Mouse (Mus musculus): ENCODE measurements around the gene Slc2a4.

The Slc2a4 gene

DNA sequence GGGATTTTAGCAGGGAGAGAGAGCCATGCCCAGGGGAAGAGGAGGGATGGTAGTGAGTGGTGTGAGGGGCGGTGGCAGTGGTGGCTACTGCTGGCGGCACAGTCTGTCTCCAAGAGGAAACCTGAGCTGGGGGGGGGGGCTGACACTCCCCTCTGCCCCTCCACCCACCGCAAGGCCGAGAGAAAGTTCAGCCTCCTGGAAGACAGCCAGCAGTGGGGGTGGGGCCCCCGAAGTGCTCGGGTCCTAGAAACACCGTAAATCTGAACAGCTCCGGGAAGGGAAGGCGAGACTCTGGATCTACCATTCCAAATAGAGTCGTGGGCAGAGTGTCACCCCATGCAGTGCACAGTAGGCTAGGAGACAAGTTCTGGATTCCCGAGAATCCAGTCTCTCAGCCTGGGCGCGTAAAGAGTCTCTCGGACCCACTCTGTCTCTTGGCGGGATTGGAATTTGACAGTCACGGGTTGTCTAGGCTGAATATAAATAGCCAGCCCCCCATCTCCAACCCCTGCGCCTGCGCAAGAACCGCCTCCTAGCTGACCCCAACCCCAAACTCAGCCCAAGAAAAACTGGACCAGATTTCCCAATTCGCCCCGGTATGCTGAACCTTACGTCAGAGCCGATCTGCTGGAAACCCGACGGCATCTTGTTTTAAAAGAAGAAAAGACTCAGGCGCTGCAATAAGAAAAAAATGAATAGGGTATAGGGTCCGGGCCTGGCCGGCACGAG lies 487 bp downstream of the Slc2a4 start:
- in situ Hi-C loops (cut with MboI; ENCODE audit: low pct_unique_long_range_greater_than_20kb in 1 of 2, low sequenced_read_pairs in 2 of 2, unreplicated experiment in 1 of 2) = no loop called here

DNA sequence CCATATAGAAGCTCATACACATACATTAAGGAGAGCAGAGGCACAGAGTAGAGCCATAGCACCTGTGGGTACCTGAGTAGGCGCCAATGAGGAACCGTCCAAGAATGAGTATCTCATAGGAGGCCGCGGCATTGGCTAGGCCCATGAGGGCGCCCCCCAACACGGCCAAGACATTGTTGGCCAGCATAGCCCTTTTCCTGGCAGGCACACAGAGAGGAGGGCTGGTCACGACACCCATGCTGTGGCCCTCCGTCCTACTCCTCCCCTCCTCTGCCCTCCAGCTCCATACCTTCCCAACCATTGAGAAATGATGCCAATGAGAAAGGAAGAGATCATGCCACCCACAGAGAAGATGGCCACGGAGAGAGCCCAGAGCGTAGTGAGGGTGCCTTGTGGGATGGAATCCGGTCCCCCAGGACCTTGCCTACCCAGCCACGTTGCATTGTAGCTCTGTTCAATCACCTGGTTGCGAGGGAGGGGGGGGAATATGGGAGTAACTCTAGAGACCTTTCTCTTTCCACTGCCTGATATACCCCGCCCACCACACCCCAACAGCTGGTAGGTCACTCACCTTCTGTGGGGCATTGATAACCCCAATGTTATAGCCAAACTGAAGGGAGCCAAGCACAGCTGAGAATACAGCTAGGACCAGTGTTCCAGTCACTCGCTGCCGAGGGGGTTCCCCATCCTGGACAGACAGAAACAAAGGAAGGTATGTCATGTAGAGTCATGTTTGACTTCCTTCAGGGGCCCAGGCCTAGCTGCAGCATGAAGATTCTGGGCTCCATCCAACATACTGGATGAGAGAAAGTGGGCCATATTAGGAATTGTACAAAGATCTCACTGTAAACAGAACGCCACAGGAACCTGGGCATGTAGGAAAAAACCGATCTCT lies 1.7 kb downstream of the Slc2a4 start:
- in situ Hi-C loops (cut with MboI; ENCODE audit: low pct_unique_long_range_greater_than_20kb in 1 of 2, low sequenced_read_pairs in 2 of 2, unreplicated experiment in 1 of 2) = no loop called here

DNA sequence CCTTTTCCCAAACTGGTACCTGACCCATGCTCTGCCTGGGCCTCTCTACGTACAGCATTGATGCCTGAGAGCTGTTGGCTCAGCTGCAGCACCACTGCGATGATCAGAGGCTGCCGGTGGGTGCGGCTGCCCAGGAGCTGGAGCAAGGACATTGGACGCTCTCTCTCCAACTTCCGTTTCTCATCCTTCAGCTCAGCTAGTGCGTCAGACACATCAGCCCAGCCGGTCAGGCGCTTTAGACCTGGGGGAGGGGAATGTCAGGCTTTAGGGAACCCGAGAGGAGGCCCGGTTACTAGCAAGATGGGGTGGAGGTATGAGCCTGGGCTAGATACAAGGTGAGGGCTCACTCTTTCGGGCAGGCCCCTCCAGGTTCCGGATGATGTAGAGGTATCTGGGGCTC lies 2.8 kb downstream of the Slc2a4 start:
- in situ Hi-C loops (cut with MboI; ENCODE audit: low pct_unique_long_range_greater_than_20kb in 1 of 2, low sequenced_read_pairs in 2 of 2, unreplicated experiment in 1 of 2) = no loop called here

DNA sequence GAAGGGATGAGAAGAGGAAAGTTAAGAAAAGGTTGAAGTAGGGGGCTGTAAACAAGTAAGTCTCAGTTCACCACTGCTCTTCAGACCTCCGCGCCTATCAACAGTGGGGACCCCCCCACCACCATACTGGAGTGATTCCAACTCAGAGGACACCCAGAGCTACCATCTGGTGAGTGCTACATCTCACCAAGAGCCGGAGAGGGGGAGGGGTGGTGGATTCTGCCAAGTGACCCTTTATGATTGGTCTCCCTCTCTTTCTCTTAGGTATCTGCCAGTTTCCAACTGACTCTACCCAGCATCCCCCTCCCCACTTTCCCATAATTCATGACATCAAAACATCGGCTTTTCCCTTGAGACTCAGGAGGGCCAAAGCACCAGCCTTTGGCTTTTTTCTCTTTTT lies 7.0 kb downstream of the Slc2a4 start:
- in situ Hi-C loops (cut with MboI; ENCODE audit: low pct_unique_long_range_greater_than_20kb in 1 of 2, low sequenced_read_pairs in 2 of 2, unreplicated experiment in 1 of 2) = no loop called here

DNA sequence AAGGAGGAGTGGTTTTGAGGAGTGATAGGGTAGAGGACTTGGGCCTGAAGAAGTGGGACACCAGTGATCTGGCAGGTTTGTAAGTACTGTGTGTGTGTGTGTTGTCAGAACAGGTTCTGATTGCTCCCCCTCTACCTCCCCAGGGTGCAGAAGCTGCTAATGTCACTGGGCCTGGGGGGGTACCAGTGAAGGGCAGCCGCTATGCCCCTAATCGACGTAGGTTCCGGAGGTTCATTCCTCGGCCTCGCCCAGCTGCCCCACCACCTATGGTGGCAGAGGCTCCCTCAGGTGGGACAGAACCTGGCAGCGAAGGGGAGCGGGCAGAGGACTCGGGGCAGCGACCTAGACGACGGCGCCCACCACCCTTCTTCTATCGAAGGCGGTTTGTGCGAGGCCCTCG lies 8.3 kb downstream of the Slc2a4 start:
- in situ Hi-C loops (cut with MboI; ENCODE audit: low pct_unique_long_range_greater_than_20kb in 1 of 2, low sequenced_read_pairs in 2 of 2, unreplicated experiment in 1 of 2) = no loop called here

DNA sequence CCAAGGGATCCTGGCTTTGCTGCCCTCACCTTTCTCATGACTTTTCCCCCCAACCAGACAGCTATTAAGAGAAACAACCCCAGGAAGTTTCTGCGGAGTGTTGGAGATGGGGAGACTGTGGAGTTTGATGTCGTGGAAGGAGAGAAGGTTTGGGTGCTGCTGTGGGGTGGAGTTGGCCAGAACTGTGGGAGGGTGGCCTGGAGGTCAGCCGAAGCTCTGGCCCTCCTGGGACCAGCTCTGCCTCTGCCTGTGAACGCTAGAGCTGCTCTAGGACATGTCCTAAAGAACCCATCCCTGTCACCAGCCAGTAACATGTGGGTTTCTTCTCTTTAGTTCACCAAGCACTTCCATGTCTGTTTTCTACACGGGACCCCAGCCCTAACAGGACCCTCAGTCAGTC lies 8.8 kb downstream of the Slc2a4 start:
- in situ Hi-C loops (cut with MboI; ENCODE audit: low pct_unique_long_range_greater_than_20kb in 1 of 2, low sequenced_read_pairs in 2 of 2, unreplicated experiment in 1 of 2) = no loop called here

DNA sequence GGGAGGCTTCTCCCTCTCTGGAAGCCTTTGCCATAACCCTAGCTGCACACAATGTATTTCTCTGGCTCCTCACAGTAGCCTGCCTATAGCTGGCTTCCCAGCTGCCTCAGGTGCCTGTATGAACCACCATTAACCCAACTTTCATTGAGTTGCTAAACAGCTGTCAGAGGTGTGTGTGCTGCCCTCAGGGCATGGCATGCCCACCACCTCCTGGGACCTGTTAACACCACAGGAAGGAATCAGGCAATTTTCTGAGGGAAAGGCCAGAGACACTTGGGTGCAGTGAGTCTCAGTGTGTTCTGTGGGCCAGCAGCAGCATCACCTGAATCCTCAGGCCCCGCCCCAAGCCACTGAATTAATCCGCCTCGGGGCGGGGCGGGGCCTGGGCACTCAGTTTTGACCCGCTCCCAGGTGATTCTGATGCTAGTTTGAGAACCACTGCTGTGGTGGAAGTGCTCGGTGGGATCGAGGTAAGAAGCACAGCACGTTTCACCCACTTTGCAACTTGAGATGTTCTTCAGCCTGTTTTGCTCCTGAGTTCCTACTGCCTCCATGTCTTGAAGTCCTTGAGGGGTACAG lies 9.5 kb downstream of the Slc2a4 start:
- in situ Hi-C loops (cut with MboI; ENCODE audit: low pct_unique_long_range_greater_than_20kb in 1 of 2, low sequenced_read_pairs in 2 of 2, unreplicated experiment in 1 of 2) = no loop called here

DNA sequence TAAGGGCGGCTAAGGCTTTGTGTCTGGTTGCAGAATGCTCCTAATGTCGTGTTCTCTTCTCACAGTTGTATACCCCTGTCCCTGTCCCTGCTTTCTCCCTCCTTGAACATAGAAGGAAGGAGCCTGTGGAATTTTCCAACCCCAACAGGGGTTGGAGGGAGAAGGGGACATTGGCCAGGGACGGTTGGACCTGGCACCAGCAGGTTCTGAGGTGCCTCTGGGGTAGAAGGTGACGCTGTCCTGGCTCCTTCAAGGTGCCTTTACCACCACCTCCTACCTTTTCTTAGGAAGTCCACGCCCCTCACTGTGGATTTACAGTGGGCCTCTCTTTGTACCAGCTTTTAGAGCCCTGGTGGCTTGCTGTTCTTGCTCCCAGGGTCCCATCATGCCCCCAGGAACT lies 10.2 kb downstream of the Slc2a4 start:
- in situ Hi-C loops (cut with MboI; ENCODE audit: low pct_unique_long_range_greater_than_20kb in 1 of 2, low sequenced_read_pairs in 2 of 2, unreplicated experiment in 1 of 2) = no loop called here

DNA sequence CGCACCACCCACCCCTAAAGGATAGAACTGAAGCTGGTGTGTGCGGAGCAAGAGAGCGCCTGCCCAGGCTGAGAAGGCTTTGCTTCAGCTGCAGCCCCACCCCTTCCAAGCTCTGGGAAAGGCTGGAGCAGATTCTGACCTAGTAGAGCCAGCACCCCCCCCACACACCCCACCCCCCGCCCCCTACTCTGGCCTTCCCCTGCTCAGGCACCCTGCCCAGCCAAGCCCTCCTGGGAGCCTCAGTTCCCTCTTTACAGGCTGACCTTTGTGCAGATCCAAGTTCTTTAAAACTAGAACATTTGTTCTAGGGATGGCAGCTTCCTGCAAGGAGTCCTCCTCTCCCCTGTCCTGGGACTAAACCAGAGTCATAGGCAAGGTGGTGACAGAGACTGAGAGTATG lies 10.6 kb downstream of the Slc2a4 start:
- in situ Hi-C loops (cut with MboI; ENCODE audit: low pct_unique_long_range_greater_than_20kb in 1 of 2, low sequenced_read_pairs in 2 of 2, unreplicated experiment in 1 of 2) = no loop called here

DNA sequence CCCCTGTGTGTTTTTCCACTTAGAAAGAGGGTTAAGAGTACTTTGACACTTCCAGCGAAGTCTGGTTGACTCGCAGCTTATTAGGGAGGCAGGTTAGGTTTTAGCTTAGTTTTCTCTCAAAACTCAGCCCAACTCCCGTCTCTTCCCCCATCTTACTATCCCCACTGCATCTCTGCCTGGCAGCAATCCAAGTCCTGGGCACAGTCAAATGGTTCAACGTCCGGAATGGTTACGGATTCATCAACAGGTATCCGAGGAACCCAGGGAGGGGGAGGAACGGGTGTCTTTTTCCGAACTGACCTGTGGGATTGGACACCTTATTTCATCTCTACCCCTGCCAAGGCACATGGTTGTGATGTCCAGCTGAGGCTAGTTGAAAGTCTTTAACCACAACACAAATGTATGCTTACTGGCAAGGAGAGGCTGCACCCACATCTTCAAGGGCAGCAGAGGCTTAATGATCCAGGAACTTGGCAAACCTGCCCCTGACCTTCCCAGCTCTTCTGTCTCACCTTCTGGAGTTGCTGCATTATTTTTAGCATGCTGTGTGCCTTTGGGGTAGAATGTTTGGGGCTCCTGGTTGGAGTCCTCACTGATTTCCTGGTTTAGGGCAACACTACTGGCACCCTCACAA lies 11.2 kb downstream of the Slc2a4 start:
- in situ Hi-C loops (cut with MboI; ENCODE audit: low pct_unique_long_range_greater_than_20kb in 1 of 2, low sequenced_read_pairs in 2 of 2, unreplicated experiment in 1 of 2) = no loop called here

DNA sequence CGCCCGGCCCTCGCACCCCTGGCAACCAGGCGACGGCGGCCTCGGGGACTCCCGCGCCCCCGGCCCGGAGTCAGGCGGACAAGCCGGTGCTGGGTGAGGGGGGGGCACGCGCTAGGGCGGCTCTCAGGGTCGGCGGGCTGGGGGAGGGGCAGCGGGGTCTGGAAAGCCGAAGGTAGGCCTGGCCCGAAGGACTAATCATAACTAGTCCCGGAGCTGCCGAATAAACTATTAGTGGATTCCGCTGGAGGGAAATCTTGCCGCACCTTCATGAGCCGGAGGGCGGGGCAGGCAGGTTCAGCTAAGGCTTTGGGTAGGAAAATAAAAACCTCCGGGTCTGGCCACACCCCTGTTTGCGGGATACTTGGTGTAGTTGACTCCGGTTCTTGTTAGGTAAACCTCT lies 11.8 kb downstream of the Slc2a4 start:
- in situ Hi-C loops (cut with MboI; ENCODE audit: low pct_unique_long_range_greater_than_20kb in 1 of 2, low sequenced_read_pairs in 2 of 2, unreplicated experiment in 1 of 2) = no loop called here

DNA sequence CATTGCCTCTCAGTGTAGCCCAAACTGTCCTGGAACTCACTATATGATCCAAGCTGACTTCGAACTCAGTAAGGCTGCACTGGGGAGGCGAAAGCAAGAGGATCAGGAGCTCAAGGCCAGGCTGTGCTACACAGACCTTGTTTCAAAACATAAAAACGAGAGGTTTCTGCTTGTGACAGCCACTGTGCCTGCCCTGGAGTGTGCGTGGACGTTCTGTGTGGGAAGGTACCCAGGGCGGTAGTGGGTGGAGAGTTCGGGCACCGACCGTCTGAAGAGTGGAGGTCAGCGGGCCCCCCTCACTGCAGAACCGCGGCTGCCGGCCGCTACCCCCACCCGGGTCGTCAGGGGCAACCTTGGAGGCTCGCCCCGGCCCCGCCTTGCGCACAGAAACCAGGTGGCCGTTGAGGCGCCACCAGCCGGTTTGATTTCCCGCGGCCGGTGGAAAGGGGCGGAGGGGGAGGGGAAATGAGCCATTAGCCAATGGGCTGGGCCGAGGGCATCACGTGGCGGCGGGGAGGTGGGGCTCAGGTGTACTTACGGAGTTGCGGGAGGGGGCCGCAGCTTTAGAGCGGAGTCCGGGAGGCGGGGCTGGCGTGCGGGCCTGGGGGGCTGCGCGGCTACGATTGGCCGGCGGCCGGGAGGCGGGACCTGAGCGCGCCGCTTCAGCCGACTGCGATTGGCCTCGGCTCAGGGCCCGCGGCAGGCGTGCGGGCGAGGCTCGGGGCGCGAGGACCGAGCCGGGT lies 12.7 kb downstream of the Slc2a4 start, which contains the start of gene Ybx2:
Gene Ybx2, plus strand, starts transcription at position 660 of the 743 bp plus-strand sequence.
- in situ Hi-C loops (cut with MboI; ENCODE audit: low pct_unique_long_range_greater_than_20kb in 1 of 2, low sequenced_read_pairs in 2 of 2, unreplicated experiment in 1 of 2) = no loop called here

DNA sequence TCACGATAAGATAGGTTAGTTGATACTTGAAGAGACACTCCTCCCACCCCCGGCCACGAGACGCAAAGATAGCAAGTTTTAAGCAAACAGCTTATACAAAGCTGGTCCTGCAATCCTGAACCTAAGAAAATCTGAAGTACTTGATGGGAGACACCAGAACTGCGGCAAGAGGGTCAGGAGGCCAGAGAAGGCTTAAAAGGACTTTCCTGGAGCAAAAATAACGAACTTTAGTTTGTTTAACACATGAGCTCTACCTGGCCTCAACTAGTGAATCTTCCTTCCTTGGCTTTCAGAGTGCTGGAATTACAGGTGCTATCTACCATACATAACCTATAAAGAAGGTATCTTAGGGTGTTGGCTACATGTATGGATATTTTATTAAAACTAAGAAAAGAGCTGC lies 13.3 kb downstream of the Slc2a4 start:
- in situ Hi-C loops (cut with MboI; ENCODE audit: low pct_unique_long_range_greater_than_20kb in 1 of 2, low sequenced_read_pairs in 2 of 2, unreplicated experiment in 1 of 2) = no loop called here

DNA sequence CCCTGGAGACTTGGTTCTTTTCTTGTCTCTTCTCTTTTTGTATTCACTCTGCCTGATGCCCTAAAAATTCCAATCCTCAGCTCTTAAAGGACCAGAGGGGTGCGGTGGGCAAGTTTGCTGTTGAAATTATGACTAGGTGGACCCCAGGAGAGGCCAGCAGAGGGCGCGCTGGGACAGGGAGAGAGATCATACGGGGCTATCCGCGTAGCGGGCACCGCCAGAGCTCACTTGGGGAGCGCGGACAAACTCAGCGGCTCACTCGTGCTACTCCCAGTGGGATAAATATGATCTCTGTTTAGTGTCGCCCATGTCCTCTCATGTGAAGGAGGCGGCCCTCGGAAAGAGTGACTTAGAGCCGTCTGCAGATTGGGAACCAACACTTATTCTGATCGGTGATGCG lies 13.8 kb downstream of the Slc2a4 start:
- in situ Hi-C loops (cut with MboI; ENCODE audit: low pct_unique_long_range_greater_than_20kb in 1 of 2, low sequenced_read_pairs in 2 of 2, unreplicated experiment in 1 of 2) = no loop called here

DNA sequence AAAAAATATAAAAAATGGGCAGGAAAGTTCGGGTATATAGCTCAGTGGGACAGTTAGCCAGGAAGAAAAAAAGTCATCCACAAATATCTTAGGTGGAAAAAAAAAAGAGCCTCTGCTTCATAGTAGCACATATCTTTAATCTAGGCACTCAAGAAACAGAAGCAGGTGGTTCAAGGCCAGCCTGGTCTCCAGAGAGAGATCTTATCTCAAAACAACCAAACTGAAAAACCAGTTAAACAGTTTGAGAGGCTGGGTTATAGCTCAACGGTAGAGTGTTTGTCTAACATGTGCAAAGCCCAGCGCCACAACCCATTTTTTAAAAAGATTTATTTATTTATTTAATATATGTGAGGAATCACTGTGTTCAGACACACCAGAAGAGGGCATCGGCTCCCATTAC lies 14.9 kb downstream of the Slc2a4 start:
- in situ Hi-C loops (cut with MboI; ENCODE audit: low pct_unique_long_range_greater_than_20kb in 1 of 2, low sequenced_read_pairs in 2 of 2, unreplicated experiment in 1 of 2) = no loop called here

DNA sequence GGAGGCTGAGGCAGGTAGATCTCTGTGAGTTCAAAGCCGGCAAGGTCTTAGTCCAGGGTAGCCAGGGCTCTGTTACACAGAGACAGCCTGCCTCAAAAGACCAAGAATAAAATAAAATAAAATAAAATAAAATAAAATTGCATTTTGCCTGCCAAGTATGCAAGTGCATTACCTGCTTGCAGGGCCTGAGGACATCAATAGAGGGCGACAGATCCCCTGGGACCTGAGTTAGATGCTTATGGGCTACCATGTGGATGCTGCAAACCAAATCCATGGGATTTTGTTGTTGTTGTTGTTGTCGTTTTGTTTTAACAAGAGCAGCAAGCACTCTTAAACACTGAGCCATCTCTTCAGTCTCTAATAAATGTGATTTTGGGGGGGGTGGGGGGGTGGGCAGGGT lies 15.7 kb downstream of the Slc2a4 start:
- in situ Hi-C loops (cut with MboI; ENCODE audit: low pct_unique_long_range_greater_than_20kb in 1 of 2, low sequenced_read_pairs in 2 of 2, unreplicated experiment in 1 of 2) = no loop called here

DNA sequence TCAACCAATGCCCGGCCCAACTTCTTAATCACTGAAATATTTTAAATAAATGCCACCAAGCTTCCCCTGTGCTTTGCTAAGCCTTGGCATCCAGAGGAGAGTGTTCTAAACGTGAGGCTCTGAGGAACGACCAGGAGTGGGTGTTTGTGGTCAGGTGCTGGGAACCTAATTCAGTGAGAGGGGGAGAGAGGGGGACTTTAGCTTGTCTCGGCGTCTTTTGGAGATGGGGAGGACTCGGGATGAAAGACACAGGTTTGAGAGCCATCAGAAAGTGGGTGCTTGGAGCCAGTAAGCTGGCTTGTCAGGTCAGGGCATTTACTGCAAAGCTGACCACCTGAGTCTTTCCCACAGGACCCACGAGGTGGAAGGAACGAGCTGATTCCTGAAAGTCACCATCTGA lies 16.2 kb downstream of the Slc2a4 start:
- in situ Hi-C loops (cut with MboI; ENCODE audit: low pct_unique_long_range_greater_than_20kb in 1 of 2, low sequenced_read_pairs in 2 of 2, unreplicated experiment in 1 of 2) = no loop called here

DNA sequence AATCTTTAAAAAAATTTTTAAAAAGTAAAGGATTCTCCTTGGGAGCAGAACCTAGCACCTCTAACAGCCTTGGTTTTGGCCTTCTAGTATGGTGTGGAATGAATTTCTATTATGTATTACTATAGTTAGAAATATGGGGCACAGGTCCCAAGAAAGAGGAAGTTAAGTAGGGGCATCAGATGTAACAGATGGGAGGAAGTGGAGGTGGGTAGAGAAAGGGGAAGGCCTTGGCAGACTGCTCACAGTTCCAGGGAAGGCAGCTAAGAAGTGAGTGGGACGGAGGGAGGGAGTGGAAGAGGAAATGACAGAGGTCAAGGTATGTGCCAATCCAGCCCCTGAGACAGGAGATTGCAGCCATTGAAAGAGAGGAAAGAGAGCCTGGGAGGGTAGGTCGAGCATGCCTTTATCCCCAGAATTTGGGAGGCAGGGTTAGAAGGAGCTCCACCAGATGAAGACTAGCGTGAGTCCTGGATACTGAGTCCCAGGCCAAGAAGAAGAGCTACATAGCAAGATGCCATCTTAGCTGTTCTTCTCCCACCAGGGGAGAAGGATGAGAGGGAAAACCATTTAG lies 16.9 kb downstream of the Slc2a4 start:
- in situ Hi-C loops (cut with MboI; ENCODE audit: low pct_unique_long_range_greater_than_20kb in 1 of 2, low sequenced_read_pairs in 2 of 2, unreplicated experiment in 1 of 2) = no loop called here
